Mouse (Mus musculus): ENCODE measurements around the gene Slc7a7.

GRCm38 (mm10) chr14:54423406-54423805 is 5.8 kb upstream of the Slc7a7 start:
- TF ChIP-seq CTCF (IDR thresholded peaks at IDR 0.05; ENCODE audit: control insufficient read depth, insufficient read depth, insufficient replicate concordance, low read depth, low read length) (peak; percentile 18; the same call in 1 of the 2 replicates), POLR2A (IDR thresholded peaks at IDR 0.05; ENCODE audit: control insufficient read depth, low read depth, low read length) (no peak)

Measured in testis, adult 2 months (tissue).